Mouse (Mus musculus) kidney, postnatal 0 days (tissue): ENCODE data around the gene Gm49405. TPM values are rescaled to one million over a fixed set of nuclear protein-coding genes. Genes with fewer than 3 reads are reported as not detected.
"Not testable (repeated sequence)": the region's sequence is repeated elsewhere in the genome, so short reads cannot be mapped to it uniquely, and the experiment has no call there.

Experiments
- ATAC-seq: fragments of 200-750 bp; cut with Nextera tagmentation; replicated peaks from 2 replicates; pipeline ENCODE4 v1.8.0; 2017; ENCODE audit warnings: low read depth, moderate number of reproducible peaks, moderate TSS enrichment, moderate library complexity; ENCODE audit not compliant: low FRiP score
- DNase-seq: peaks from one replicate; pipeline ENCODE4 v3.0.0-alpha.2; 2016; ENCODE audit warnings: low spot score
- H3K27ac ChIP-seq: fragments of 300-500 bp; sonication (generic); 2 replicates; pipeline ENCODE4 v1.5.1; 2014; ENCODE audit warnings: mild to moderate bottlenecking
- H3K27me3 ChIP-seq: fragments of 300-500 bp; sonication (generic); 2 replicates; pipeline ENCODE4 v1.6.1; 2014; ENCODE audit warnings: low read length, mixed read lengths; ENCODE audit not compliant: insufficient read depth
- H3K36me3 ChIP-seq: fragments of 300-500 bp; sonication (generic); 2 replicates; pipeline ENCODE4 v1.6.1; 2014; ENCODE audit warnings: low read length, mixed read lengths; ENCODE audit not compliant: insufficient read depth
- H3K4me1 ChIP-seq: fragments of 300-500 bp; sonication (generic); replicated peaks from 2 replicates; pipeline ENCODE4 v1.6.1; 2014; ENCODE audit warnings: antibody characterized with exemption, low read length, mixed read lengths; ENCODE audit not compliant: insufficient read depth
- H3K4me2 ChIP-seq: fragments of 300-500 bp; sonication (generic); 2 replicates; pipeline ENCODE4 v1.6.1; 2014; ENCODE audit warnings: mild to moderate bottlenecking, low read length, moderate library complexity, mixed read lengths
- H3K4me3 ChIP-seq: fragments of 300-500 bp; sonication (generic); replicated peaks from 2 replicates; pipeline ENCODE4 v1.5.1; 2014; ENCODE audit warnings: low read depth, low read length
- H3K9ac ChIP-seq: fragments of 300-500 bp; sonication (generic); 2 replicates; pipeline ENCODE4 v1.6.1; 2014; ENCODE audit warnings: low read depth, low read length
- H3K9me3 ChIP-seq: fragments of 300-500 bp; sonication (generic); replicated peaks from 2 replicates; pipeline ENCODE4 v1.6.1; 2016; ENCODE audit warnings: low read length, inconsistent platforms, mixed read lengths
- CTCF ChIP-seq: IDR thresholded peaks from 2 replicates; pipeline ENCODE4 v1.5.1; 2016; ENCODE audit warnings: antibody characterized with exemption, low read depth, mild to moderate bottlenecking, moderate library complexity
- WGBS: fragments of 180-500 bp; shearing (Covaris S2); extraction: QIAGEN DNeasy Blood & Tissue Kit; methylation state at CpG from one replicate; pipeline ENCODE4 v1.1.7; 2014; 5-methylcytosine and 5-hydroxymethylcytosine counted together
- polyA plus RNA-seq: library from polyadenylated mRNA; unstranded; fragments of >200 nt; fragmentation: Nextera tagmentation; extraction: Ambion mirVana; gene quantifications from 2 replicates; pipeline ENCODE4 v1.2.1, GENCODE M21; 2015

Gm49405 gene
- polyA plus RNA-seq, 1 experiment from 2014 or later, result 1.3 TPM

DNA sequence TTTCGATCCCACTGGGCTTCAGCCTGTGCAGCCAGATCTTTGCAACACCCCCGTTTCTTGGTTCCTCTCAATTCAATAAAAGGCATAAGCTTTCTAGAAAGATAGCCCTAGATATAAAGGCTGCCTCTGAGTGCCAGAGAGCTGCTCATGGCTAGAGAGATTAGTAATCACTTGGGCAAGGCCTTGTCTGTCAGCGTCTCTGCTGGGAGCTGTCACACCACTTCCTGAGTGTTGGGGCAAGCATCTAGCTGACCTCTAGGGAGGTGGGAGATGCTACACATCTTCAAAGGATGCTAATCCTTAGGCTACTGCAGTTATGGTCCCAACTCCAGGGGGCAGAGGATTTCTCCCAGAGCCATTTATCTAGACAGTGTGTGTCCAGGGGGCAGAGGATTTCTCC, 33.2 kb upstream of the Gm49405 start:
- Histone ChIP-seq H3K4me2 (no peak overlapping the region), H3K4me3 (no peak overlapping the region), H3K9me3 (no peaks in the 10 kb centered on the region), H3K36me3 (no peaks in the 10 kb centered on the region), H3K27me3 (no peaks in the 10 kb centered on the region), H3K9ac (no peak overlapping the region), H3K27ac (no peak overlapping the region), H3K4me1 (no peaks in the 10 kb centered on the region)
- 52% methylated on average over 3 of the region's 3 CpGs for WGBS
- DNase-seq (no peak), ATAC-seq (no peak)
- no peak for TF ChIP-seq CTCF

DNA sequence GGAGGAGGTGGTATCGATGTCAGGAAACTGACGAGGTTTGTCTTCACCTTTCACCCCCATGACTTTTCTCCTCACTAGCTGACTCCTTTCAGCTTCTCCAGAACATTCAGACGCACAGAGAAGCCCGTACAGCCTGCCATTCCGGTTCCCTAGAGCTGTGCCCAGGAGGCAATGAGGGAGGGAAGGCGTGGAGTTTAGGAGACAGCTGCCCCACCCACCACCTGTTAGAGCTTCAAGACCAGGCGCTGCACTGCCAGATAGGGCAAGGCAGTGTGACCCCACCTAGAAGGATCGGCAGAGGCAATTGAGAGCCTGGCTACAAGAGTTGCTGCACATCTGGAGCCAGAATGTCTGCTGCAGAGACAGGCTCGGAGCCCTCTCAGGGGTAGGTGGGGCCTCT, 28.2 kb upstream of the Gm49405 start, which contains the start of gene Aldh3b2:
TSS of gene Aldh3b2 (plus strand) at position 100 of the 400 bp plus-strand sequence.
- ATAC-seq (no peak), DNase-seq (no peak)
- Histone ChIP-seq H3K4me2 (no peak within 1 kb of the TSS), H3K27me3 (no peaks in the 10 kb centered on the region), H3K36me3 (no peaks in the 10 kb centered on the region), H3K4me1 (no peaks in the 10 kb centered on the region), H3K9ac (no peak within 1 kb of the TSS), H3K4me3 (no peak within 1 kb of the TSS), H3K9me3 (no peaks in the 10 kb centered on the region), H3K27ac (no peak within 1 kb of the TSS)
- 14% methylated on average over 9 of the region's 9 CpGs for WGBS
- TF ChIP-seq CTCF, result no peak

DNA sequence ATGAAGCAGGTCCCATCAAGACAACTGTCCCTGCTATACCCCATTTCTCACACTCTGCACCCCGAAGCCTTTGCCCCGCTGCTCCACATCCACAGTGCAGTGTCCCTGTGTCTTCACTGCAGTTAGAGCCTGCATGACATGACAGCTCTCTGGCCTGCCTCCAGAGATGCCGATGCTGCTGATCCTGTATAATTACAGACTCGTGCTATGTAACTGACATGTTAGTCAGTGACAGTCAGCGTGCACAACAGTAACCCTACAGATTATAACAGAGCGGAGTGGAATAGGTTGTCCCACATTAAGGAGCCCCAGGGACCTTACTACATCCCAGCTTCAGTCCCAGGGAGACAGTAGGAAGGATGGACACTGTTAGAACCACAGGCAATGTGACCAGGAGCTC, 25.8 kb upstream of the Gm49405 start:
- H3K27me3 ChIP-seq, ATAC-seq: not testable (repeated sequence)

GRCm38 (mm10) chr19:3975866-3976265, 24.6 kb upstream of the Gm49405 start:
- DNase-seq, result no peak
- 79% methylated on average over 2 of the region's 2 CpGs for WGBS
- no peak for TF ChIP-seq CTCF

More for the DNA sequence above, 25.8 kb upstream of the Gm49405 start:
- H3K9ac ChIP-seq, H3K4me1 ChIP-seq, H3K36me3 ChIP-seq, H3K27ac ChIP-seq, H3K4me3 ChIP-seq, DNase-seq, H3K4me2 ChIP-seq, H3K9me3 ChIP-seq: not testable (repeated sequence)
- 81% methylated on average over 6 of the region's 6 CpGs for WGBS

GRCm38 (mm10) chr19:3980309-3980708, 20.1 kb upstream of the Gm49405 start:
- H3K9ac ChIP-seq, result no peak overlapping the region
- no peaks in the 10 kb centered on the region for H3K27me3 ChIP-seq
- H3K9me3 ChIP-seq, result no peaks in the 10 kb centered on the region
- 12% methylated on average over 4 of the region's 4 CpGs for WGBS
- peaks cover 8% of the 10 kb centered on the region for H3K4me1 ChIP-seq
- peak; percentile 76 for ATAC-seq
- peak; percentile 95 for DNase-seq
- no peak overlapping the region for H3K4me2 ChIP-seq
- TF ChIP-seq CTCF, result peak; percentile 95
- no peak overlapping the region for H3K27ac ChIP-seq
- H3K4me3 ChIP-seq, result no peak overlapping the region
- H3K36me3 ChIP-seq, result no peaks in the 10 kb centered on the region

More at GRCm38 (mm10) chr19:3975866-3976265, 24.6 kb upstream of the Gm49405 start:
- Histone ChIP-seq H3K4me1 (no peaks in the 10 kb centered on the region), H3K9me3 (no peaks in the 10 kb centered on the region), H3K27ac (no peak overlapping the region), H3K4me3 (no peak overlapping the region), H3K27me3 (no peaks in the 10 kb centered on the region), H3K9ac (no peak overlapping the region), H3K36me3 (no peaks in the 10 kb centered on the region), H3K4me2 (no peak overlapping the region)
- no peak for ATAC-seq

GRCm38 (mm10) chr19:3980917-3981316, 19.5 kb upstream of the Gm49405 start:
- no peaks in the 10 kb centered on the region for H3K36me3 ChIP-seq
- H3K27ac ChIP-seq, result no peak overlapping the region
- no peaks in the 10 kb centered on the region for H3K9me3 ChIP-seq
- WGBS, result 81% methylated on average over 9 of the region's 9 CpGs
- DNase-seq, result no peak
- no peak for ATAC-seq
- H3K4me2 ChIP-seq, result no peak overlapping the region
- H3K27me3 ChIP-seq, result no peaks in the 10 kb centered on the region
- H3K4me1 ChIP-seq, result peaks cover 13% of the 10 kb centered on the region
- H3K9ac ChIP-seq, result no peak overlapping the region
- TF ChIP-seq CTCF, result no peak
- H3K4me3 ChIP-seq, result no peak overlapping the region
